Mouse (Mus musculus) stomach, embryonic 14.5 days (tissue): ENCODE data around the gene U2af1l4. TPM values are rescaled to one million over a fixed set of nuclear protein-coding genes. Genes with fewer than 3 reads are reported as not detected.

ENCODE experiments used
- ATAC-seq: fragments of 200-750 bp; cut with Nextera tagmentation; 2 replicates; pipeline ENCODE4 v1.8.0; 2017; ENCODE audit warnings: low read depth, moderate TSS enrichment; ENCODE audit not compliant: insufficient number of reproducible peaks, insufficient read depth, low FRiP score
- H3K27ac ChIP-seq: fragments of 300-500 bp; sonication (generic); 2 replicates; pipeline ENCODE4 v1.5.1; 2014; ENCODE audit warnings: mild to moderate bottlenecking, low read length, moderate library complexity, mixed read lengths
- H3K27me3 ChIP-seq: fragments of 300-500 bp; sonication (generic); 2 replicates; pipeline ENCODE4 v1.6.1; 2014; ENCODE audit warnings: low read length, control low read depth, mixed read lengths; ENCODE audit not compliant: control insufficient read depth, insufficient read depth
- H3K36me3 ChIP-seq: fragments of 300-500 bp; sonication (generic); 2 replicates; pipeline ENCODE4 v1.6.1; 2014; ENCODE audit warnings: mild to moderate bottlenecking, control low read depth, low read length, moderate library complexity, mixed read lengths; ENCODE audit not compliant: control insufficient read depth, insufficient read depth
- H3K4me1 ChIP-seq: fragments of 300-500 bp; sonication (generic); 2 replicates; pipeline ENCODE4 v1.6.1; 2014; ENCODE audit warnings: low read length, control low read depth, mixed read lengths; ENCODE audit not compliant: control insufficient read depth, insufficient read depth
- H3K4me2 ChIP-seq: fragments of 300-500 bp; sonication (generic); replicated peaks from 2 replicates; pipeline ENCODE4 v1.6.1; 2014; ENCODE audit warnings: low read depth, low read length, control low read depth
- H3K4me3 ChIP-seq: fragments of 300-500 bp; sonication (generic); 2 replicates; pipeline ENCODE4 v1.5.1; 2014; ENCODE audit warnings: low read depth, low read length, control low read depth
- H3K9ac ChIP-seq: fragments of 300-500 bp; sonication (generic); replicated peaks from 2 replicates; pipeline ENCODE4 v1.6.1; 2014; ENCODE audit warnings: low read depth, mild to moderate bottlenecking, control low read depth, low read length, moderate library complexity, mixed read lengths
- H3K9me3 ChIP-seq: fragments of 300-500 bp; sonication (generic); 2 replicates; pipeline ENCODE4 v1.6.1; 2016; ENCODE audit warnings: low read depth, low read length, control low read depth; ENCODE audit not compliant: control insufficient read depth
- WGBS: fragments of 180-500 bp; shearing (Covaris S2); extraction: QIAGEN DNeasy Blood & Tissue Kit; methylation state at CpG from one replicate; pipeline ENCODE4 v1.1.7; 2014; 5-methylcytosine and 5-hydroxymethylcytosine counted together
- polyA plus RNA-seq: library from polyadenylated mRNA; unstranded; fragments of >200 nt; fragmentation: Nextera tagmentation; extraction: Ambion mirVana; gene quantifications from 2 replicates; pipeline ENCODE4 v1.2.1, GENCODE M21; 2014

The U2af1l4 gene
- polyA plus RNA-seq, 1 experiment from 2014 or later: 96.6 TPM

DNA sequence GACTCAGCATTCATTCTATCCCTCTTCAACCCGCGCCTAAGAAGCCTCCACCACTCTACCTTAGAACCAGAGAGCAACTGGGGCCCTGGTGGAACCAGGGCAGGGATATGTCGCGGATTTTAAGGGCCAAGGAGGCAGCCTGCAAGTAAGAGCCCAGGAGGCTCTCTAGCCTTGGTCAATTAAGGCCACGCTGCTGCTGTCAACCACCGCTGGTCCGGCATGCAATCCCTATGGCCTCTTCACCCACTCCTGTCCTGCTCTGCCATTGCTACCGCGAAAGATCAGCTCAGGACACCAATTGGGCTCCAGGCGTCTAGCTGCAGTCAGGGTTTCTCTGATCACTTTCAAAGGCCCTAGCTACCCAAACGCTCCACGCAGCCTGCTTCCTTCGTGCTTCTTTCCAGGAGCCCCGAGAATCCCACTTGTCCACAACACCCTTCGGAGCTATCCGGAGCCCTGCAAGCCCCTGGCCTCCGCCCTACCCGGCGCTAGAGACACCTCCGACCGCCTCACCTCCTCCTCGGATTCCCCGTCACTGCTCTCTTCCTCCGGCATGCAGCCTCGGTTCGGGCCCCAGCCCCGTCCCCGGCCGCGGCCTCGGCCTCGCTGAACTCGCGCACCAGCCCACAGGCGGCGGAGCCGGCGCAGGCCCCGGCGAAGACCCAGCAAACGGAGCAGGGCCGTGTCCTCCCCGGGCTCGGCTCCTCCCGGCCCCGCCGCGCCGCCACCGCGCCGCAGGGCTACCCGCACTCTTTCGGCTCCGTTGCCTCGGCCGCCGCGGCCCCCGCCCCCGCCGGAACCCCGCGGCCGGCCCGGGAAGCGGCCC, 25.0 kb downstream of the U2af1l4 start:
- H3K27me3 ChIP-seq: no peaks in the 10 kb centered on the region
- peak overlapping the region; percentile 90 for H3K9ac ChIP-seq
- peak overlapping the region; percentile 94 for H3K4me2 ChIP-seq
- H3K4me3 ChIP-seq: peak overlapping the region; percentile 91
- no peaks in the 10 kb centered on the region for H3K9me3 ChIP-seq
- H3K36me3 ChIP-seq: peaks cover 37% of the 10 kb centered on the region
- ATAC-seq: peak; percentile 6
- H3K27ac ChIP-seq: peak overlapping the region; percentile 91
- 1% methylated on average over 65 of the region's 67 CpGs for WGBS
- H3K4me1 ChIP-seq: peaks cover 17% of the 10 kb centered on the region; the same call in 1 of the 2 replicates

DNA sequence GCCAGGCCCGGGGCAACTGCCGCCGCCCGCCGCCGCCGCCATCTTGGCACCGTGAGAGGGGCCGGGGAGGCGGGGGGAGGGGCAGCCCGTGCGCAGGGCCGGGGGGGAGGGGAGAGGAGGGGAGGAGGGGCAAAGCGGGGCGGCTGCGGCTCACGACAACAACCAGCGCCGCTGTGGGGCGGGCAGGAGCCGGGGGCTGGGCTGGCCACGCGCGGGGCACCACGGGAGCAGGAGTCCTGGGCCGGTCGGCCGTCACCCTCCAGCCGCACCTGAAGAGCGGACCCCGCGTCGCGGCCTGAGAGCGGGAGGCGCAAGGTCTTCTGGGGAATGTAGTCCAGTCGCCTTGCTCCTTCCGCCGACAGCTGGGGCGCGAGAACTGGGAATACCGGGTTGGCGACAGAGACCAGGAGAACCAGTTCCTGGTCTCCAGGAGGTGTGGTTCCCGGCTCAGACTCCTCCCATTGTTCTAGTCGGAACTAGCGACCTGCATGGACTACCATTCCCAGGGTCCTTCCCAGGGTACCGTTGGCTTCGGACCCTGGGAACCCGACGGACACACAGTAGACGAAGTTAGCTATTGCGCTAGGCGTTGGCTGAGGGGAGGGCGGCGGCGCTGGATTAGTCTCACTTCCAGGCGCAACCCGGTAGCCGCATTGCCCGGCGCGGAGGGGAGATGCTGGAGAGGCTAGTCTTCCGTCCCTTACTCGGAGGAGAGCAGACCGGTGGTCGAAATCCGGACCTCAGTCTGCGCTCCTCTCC, 25.8 kb downstream of the U2af1l4 start, which contains the start of gene Kmt2b:
TSS of gene Kmt2b (minus strand) at position 51 of the 759 bp plus-strand sequence.
- H3K4me2 ChIP-seq: peak within 1 kb of the TSS; percentile 94
- no peaks in the 10 kb centered on the region for H3K27me3 ChIP-seq
- 0% methylated on average over 48 of the region's 68 CpGs for WGBS
- H3K4me3 ChIP-seq: peak within 1 kb of the TSS; percentile 91
- H3K36me3 ChIP-seq: peaks cover 29% of the 10 kb centered on the region
- peak; percentile 96 for ATAC-seq
- peak within 1 kb of the TSS; percentile 91 for H3K27ac ChIP-seq
- H3K9ac ChIP-seq: peak within 1 kb of the TSS; percentile 90
- H3K4me1 ChIP-seq: peaks cover 17% of the 10 kb centered on the region; the same call in 1 of the 2 replicates
- no peaks in the 10 kb centered on the region for H3K9me3 ChIP-seq

DNA sequence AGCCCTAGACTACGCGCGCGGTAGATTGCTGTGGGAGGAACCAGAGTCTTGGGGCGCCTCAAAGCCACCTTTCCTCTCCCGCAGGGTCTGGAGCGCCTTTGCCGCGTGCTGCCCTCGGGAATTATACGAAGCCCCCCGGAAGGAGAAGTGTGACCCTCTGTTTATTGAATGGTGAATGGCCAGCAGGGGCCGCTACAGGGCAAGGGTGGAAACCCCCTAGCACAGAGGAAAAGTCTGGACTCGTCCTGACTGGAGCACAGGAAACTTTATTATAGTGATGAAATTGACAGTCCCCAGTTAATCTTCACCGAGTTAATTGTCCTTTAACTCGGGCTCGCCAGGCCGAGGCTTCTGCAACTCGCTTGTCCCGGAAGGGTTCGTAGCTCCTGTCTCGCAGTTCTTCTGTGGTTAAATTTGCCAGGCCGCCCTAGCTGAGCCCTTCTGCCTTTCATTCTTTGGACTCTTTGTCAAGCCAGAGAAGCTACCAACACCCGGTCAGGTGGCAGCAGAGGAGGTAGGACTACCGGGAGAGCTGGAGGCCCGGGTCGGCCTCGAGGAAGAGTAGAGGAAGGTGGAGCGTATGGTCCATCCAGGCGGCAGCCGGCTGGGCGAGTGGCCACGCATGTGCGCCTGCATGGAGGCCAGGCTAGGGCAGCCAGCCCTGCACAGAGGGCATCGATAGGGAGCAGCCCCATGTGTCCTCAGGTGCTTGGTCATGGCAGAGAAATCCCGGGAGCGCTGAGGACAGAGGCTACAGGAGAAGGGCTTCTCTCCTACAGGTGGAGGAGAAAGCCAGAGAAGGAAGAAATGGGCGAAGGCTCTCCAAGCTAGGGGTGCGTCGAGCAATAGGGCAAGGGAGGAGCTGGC, 26.6 kb downstream of the U2af1l4 start:
- H3K9ac ChIP-seq: no peak overlapping the region
- H3K36me3 ChIP-seq: peaks cover 20% of the 10 kb centered on the region
- H3K4me1 ChIP-seq: peaks cover 17% of the 10 kb centered on the region; the same call in 1 of the 2 replicates
- peak overlapping the region; percentile 64; the same call in 1 of the 2 replicates for H3K27ac ChIP-seq
- no peaks in the 10 kb centered on the region for H3K27me3 ChIP-seq
- peak; percentile 60 for ATAC-seq
- H3K4me3 ChIP-seq: peak overlapping the region; percentile 91
- H3K9me3 ChIP-seq: no peaks in the 10 kb centered on the region
- H3K4me2 ChIP-seq: peak overlapping the region; percentile 54
- 24% methylated on average over 40 of the region's 40 CpGs for WGBS

DNA sequence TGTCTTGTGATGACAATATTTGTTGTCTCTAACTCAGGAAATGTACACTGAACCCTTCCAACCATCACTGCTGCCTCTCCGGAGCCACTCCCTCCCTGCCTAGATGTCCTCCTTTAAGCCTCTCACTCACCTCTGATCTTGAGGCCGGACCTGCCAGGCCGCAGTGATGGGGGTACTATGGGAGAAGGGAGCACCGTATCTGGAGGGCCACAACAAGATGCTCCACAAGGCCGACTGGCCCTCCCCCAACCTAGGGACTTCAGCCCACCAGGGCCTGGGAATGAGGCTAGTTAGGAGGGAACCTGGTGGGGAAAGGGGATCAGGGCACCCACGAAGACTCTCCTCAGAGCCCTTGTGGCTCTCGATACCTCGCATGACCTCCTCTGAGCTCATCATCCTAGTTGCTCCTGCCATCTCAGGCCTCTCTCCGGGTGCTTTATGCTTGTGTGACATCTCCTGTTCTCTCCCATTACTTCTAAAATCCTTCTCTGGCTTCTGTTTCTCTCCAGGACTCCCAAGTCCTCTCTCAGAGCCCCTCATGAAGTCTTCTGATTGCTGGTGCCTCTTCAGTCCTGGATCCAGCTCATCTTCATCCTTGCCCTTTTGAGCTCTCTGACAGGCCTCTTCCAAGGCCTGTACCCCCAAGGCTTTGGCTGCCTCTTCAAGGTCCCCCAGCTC, 28.0 kb downstream of the U2af1l4 start:
- no peaks in the 10 kb centered on the region for H3K27me3 ChIP-seq
- no peaks in the 10 kb centered on the region for H3K9me3 ChIP-seq
- H3K36me3 ChIP-seq: peaks cover 6% of the 10 kb centered on the region
- peaks cover 17% of the 10 kb centered on the region; the same call in 1 of the 2 replicates for H3K4me1 ChIP-seq
- ATAC-seq: no peak
- no peak overlapping the region for H3K9ac ChIP-seq
- H3K4me3 ChIP-seq: no peak overlapping the region
- H3K27ac ChIP-seq: no peak overlapping the region
- WGBS: 84% methylated on average over 9 of the region's 9 CpGs
- H3K4me2 ChIP-seq: no peak overlapping the region

DNA sequence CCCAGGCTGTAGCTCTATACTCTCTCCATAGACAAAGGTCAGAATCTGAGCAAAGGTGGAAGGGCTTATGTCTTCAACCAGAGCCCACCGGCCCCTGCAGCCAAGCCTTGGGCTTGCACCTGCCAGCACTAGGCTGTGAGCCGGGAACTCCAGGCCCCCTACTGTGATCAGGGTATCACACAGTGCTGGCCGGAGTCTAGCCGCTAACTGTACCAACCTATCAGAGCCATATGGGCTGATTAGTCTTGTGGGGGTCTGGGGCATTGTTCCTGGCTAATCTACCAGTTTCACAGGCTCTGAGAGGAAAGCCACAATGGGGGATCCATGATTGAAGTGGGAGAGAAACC, 28.5 kb downstream of the U2af1l4 start:
- ATAC-seq: no peak
- Histone ChIP-seq H3K36me3 (peaks cover 1% of the 10 kb centered on the region; the same call in 1 of the 2 replicates), H3K27me3 (no peaks in the 10 kb centered on the region), H3K4me1 (peaks cover 15% of the 10 kb centered on the region; the same call in 1 of the 2 replicates), H3K4me2 (no peak overlapping the region), H3K27ac (no peak overlapping the region), H3K4me3 (no peak overlapping the region), H3K9me3 (no peaks in the 10 kb centered on the region), H3K9ac (no peak overlapping the region)
- 68% methylated on average over 4 of the region's 4 CpGs for WGBS

DNA sequence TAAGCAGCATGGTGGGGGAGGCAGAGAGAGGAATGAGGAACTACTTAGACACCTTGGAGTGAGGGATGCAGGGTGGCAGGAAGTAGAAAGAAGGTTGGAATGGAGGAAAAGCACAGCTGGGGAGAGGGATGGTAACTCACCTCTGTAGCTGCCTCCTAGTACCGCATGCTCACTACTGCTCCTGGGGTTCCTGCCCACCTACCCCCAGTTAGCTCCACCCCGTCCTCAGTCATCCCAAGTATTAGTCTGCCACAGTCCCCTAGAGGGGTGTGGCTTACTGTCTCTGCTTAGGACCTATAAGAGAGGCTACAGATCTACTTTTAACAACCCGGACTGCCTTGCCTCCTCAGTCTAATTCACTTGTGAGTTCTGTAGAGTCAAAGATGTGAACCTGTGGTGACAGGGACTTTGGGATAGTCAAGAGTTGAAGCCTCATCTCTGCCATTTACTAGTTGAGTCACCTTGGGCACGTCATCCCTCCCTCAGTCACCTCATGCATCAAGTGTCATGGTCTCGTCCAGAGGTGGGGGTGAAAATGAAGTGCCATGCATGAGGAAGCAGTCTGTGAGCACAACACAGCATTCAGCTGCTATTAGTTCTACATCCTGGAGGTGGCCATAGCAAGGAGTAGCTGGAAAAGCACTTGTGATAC, 29.8 kb downstream of the U2af1l4 start:
- 45% methylated on average over 5 of the region's 5 CpGs for WGBS
- no peaks in the 10 kb centered on the region for H3K36me3 ChIP-seq
- H3K4me3 ChIP-seq: no peak overlapping the region
- no peak for ATAC-seq
- no peak overlapping the region for H3K27ac ChIP-seq
- peaks cover 5% of the 10 kb centered on the region; the same call in 1 of the 2 replicates for H3K4me1 ChIP-seq
- H3K4me2 ChIP-seq: no peak overlapping the region
- no peaks in the 10 kb centered on the region for H3K27me3 ChIP-seq
- H3K9ac ChIP-seq: no peak overlapping the region
- H3K9me3 ChIP-seq: no peaks in the 10 kb centered on the region

DNA sequence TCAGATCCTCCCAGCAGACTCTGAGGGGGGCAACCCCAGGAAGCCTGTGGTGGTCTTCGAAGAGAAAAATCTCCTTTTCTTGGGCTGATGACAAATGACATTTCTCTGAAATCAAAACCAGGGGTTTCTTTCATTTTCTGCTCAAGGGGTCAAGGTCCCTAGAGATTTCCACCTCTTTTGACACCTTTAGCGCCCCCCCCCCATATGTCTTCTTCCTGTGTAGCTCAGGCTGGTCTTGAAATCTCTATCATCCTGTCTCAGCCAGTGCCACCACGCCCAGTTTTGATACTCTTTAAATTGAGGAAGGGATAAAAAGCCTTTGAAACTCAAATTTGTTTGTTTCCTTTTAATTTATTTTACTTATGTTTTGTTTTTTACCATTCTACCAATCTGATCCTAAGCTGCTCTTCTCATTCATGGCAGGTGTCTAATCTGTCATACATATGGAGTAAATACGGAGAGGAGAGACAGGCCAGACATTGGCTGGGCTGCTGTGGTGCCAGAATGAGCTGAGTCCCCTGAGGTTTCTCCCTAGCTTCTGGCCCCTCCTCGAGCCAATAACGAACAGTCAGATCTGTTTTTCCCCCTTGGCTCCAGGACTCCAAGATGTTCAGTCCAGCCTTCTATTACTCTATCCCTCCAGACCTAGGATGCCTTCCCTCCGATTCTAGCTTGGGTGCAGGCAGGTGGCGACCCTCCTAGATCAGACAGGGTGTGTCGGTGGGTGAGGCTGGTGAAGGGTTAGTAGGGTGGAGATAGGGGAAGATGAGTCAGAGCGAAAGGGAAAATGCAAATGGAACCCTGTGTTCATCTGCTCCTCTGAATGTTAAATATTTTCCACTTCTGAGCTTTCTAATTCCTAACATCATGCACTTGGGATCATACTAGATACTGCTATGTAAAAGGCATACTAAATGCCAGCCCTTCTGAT, 30.7 kb downstream of the U2af1l4 start:
- H3K27me3 ChIP-seq: no peaks in the 10 kb centered on the region
- H3K9ac ChIP-seq: no peak overlapping the region
- no peak overlapping the region for H3K4me3 ChIP-seq
- ATAC-seq: no peak
- H3K4me1 ChIP-seq: peaks cover 5% of the 10 kb centered on the region; the same call in 1 of the 2 replicates
- H3K4me2 ChIP-seq: no peak overlapping the region
- H3K36me3 ChIP-seq: no peaks in the 10 kb centered on the region
- 76% methylated on average over 10 of the region's 10 CpGs for WGBS
- H3K9me3 ChIP-seq: no peaks in the 10 kb centered on the region
- H3K27ac ChIP-seq: no peak overlapping the region
